Mouse (Mus musculus): Measurements from ENCODE around the gene Dusp3.

GRCm38 (mm10) chr11:102023406-102023805 lies 36.6 kb upstream of the Dusp3 start:
- TF ChIP-seq CTCF (IDR thresholded peaks at IDR 0.05) = no peak
- no peak for TF ChIP-seq EP300 (IDR thresholded peaks at IDR 0.05)
